Mouse (Mus musculus) frontal cortex, postnatal 36 days (tissue): ENCODE results near the gene Olfr1055.
"Not testable (repeated sequence)": the region's sequence is repeated elsewhere in the genome, so short reads cannot be mapped to it uniquely, and the experiment has no call there.

ENCODE experiments used
- DNase-seq, 2 experiments: peaks; one replicate each; pipeline ENCODE4 v3.0.0; 2022; ENCODE audit warnings: low spot score in 2 of 2

The Olfr1055 gene

GRCm38 (mm10) chr2:86350184-86350583, at the start of gene Olfr1055:
Gene Olfr1055, minus strand, starts transcription at chr2:86350284.
- DNase-seq, result no peak

DNA sequence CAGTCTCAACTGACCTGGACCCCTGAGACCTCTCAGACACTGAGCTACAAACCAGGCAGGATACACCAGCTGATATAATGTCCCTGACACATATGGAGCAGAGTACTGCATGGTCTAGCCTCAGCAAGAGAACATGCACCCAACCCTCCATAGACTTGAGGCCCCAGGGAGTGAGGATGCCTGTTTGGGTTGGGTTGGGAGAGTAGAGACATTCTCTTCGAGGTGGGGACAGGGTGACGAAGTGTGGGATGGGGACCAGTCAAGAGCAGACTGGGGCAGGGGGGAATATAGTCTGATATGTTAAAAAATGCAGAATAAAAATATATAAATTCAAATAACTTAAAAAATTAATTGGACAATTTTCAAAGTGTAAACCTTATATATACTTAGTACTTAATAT, 45.0 kb upstream of the Olfr1055 start:
- no peak for DNase-seq

- DNase-seq, result not testable (repeated sequence)
Measured at GRCm38 (mm10) chr2:86388461-86388860, 38.4 kb upstream of the Olfr1055 start, which contains the start of gene Olfr1058. Gene Olfr1058, minus strand, starts transcription at chr2:86388561.

GRCm38 (mm10) chr2:86378293-86378692, 28.2 kb upstream of the Olfr1055 start, which contains the start of gene Olfr1057:
Gene Olfr1057, minus strand, starts transcription at chr2:86378393.
- DNase-seq, result no peak

GRCm38 (mm10) chr2:86366342-86366741, 16.3 kb upstream of the Olfr1055 start:
- not testable (repeated sequence) for DNase-seq

- no peak for DNase-seq
Measured at GRCm38 (mm10) chr2:86362369-86362768, 12.3 kb upstream of the Olfr1055 start, which contains the start of gene Olfr1056. Gene Olfr1056, minus strand, starts transcription at chr2:86362469.

GRCm38 (mm10) chr2:86351751-86352150, 1.7 kb upstream of the Olfr1055 start:
- not testable (repeated sequence) for DNase-seq

- no peak for DNase-seq
Measured at GRCm38 (mm10) chr2:86335333-86335732, 14.8 kb downstream of the Olfr1055 start, which contains the start of gene Olfr1054. Gene Olfr1054, minus strand, starts transcription at chr2:86335433.

- DNase-seq, result no peak
Measured at GRCm38 (mm10) chr2:86315184-86315583, 34.9 kb downstream of the Olfr1055 start, which contains the start of gene Olfr1053. Gene Olfr1053, minus strand, starts transcription at chr2:86315284.
